Mouse (Mus musculus): ENCODE data around the gene Hrk. TPM values are rescaled to one million over a fixed set of nuclear protein-coding genes. Genes with fewer than 3 reads are reported as not detected.

Hrk gene
- polyA plus RNA-seq, 1 experiment from 2014 or later = not detected

DNA sequence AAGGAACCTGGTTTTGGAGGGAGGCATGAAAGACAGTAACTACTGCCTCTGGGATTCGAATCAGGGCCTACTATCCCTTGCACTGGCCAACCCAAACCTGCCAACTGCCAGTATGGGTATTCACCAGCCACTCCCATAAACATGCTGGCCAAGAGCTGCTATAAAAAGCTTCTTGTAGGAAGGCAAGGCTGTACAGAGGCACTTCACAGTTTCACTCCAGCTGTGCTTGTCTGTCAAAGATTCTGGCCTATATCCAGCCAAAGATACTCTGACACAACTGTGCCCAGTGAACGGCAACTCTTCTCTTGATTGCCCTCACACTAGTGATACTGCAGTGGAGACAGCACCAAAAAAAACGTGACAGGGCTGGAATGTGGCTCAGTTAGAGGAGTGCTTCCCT, 14.7 kb upstream of the Hrk start:
- no peak overlapping the region for H3K4me3 ChIP-seq (ENCODE audit: low read depth, low read length)
- H3K4me2 ChIP-seq (ENCODE audit: low read depth, low read length) = no peak overlapping the region
- 65% methylated on average over 3 of the region's 3 CpGs for WGBS (ENCODE audit: insufficient replicate concordance)
- no peak overlapping the region for H3K9ac ChIP-seq (ENCODE audit: low read depth, low read length)
- peaks cover 7% of the 10 kb centered on the region for H3K4me1 ChIP-seq (ENCODE audit: control insufficient read depth, low read depth, low read length)
- no peaks in the 10 kb centered on the region for H3K27me3 ChIP-seq (ENCODE audit: control insufficient read depth, insufficient read depth, low read depth, low read length)
- H3K27ac ChIP-seq (ENCODE audit: low read length) = no peak overlapping the region
- H3K36me3 ChIP-seq (ENCODE audit: control insufficient read depth, insufficient read depth) = peaks cover 4% of the 10 kb centered on the region; the same call in 1 of the 2 replicates
- H3K9me3 ChIP-seq (replicated peaks; ENCODE audit: control insufficient read depth, low read length) = no peaks in the 10 kb centered on the region
- no peak for ATAC-seq (ENCODE audit: low read depth)

DNA sequence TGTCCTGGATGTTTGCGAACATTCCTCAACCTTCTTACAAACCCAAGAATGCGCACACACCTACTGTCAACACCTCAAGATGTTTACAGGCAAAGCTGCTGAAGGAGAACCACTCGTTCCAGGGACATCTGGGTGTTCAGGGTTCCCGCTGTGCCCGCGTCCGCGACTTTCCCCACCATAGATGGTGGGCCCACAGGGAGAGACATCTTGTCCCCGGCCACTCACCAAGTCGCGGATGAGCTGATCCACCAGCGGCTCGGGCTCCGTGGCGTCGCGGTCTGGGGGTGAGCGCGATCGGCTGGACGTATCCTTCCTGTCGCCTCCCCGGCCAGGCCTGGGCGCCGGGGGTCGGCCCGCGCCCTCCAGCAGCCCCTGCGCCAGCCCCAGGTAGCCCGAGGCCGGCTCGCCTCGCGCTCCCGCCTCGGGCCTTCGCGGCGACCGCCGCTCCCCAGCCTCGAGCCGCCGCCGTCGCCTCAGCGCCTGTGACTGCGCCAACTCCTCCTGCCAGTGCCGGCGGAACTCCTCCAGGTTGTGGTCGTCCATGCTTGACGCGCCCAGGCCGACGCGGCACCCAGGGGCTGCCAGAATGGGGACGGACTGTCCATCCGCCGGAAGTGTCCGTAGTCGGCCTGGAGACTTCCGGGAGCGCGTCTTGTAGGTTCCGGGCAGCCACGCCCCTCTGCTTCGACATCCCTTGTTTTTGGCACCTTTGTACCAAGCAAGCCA, 9.4 kb upstream of the Hrk start, which contains the start of gene Fbxw8:
Gene Fbxw8, minus strand, starts transcription at position 626 of the 726 bp plus-strand sequence.
- Histone ChIP-seq H3K9ac (ENCODE audit: low read depth, low read length) (peak within 1 kb of the TSS; percentile 93), H3K27ac (ENCODE audit: low read length) (peak within 1 kb of the TSS; percentile 37; the same call in 1 of the 2 replicates), H3K27me3 (ENCODE audit: control insufficient read depth, insufficient read depth, low read depth, low read length) (no peaks in the 10 kb centered on the region), H3K4me1 (ENCODE audit: control insufficient read depth, low read depth, low read length) (peaks cover 11% of the 10 kb centered on the region), H3K4me3 (ENCODE audit: low read depth, low read length) (peak within 1 kb of the TSS; percentile 92), H3K4me2 (ENCODE audit: low read depth, low read length) (peak within 1 kb of the TSS; percentile 81), H3K36me3 (ENCODE audit: control insufficient read depth, insufficient read depth) (peaks cover 4% of the 10 kb centered on the region; the same call in 1 of the 2 replicates), H3K9me3 (replicated peaks; ENCODE audit: control insufficient read depth, low read length) (no peaks in the 10 kb centered on the region)
- peak; percentile 76 for ATAC-seq (ENCODE audit: low read depth)
- WGBS (ENCODE audit: insufficient replicate concordance) = under 1% methylated on average over 62 of the region's 67 CpGs

DNA sequence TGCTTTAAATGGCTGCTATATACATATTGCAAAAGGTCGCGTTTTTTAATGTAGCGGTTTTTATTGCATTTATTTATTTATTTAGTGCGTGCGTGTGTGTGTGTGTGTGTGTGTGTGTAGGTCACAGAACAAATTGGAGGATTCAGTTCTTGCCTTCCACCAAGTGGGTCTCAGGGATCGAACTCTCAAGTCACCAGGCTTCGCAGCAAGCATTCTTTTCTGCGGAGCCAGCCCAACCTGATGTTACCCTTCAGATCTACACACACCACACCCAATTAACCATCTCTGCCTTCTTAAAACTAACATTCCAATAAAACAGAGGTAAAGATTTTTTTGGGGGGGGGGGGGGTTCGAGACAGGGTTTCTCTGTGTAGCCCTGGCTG, 8.9 kb upstream of the Hrk start:
- 19% methylated on average over 9 of the region's 9 CpGs for WGBS (ENCODE audit: insufficient replicate concordance)
- peaks cover 11% of the 10 kb centered on the region for H3K4me1 ChIP-seq (ENCODE audit: control insufficient read depth, low read depth, low read length)
- peaks cover 4% of the 10 kb centered on the region; the same call in 1 of the 2 replicates for H3K36me3 ChIP-seq (ENCODE audit: control insufficient read depth, insufficient read depth)
- peak overlapping the region; percentile 92 for H3K4me3 ChIP-seq (ENCODE audit: low read depth, low read length)
- H3K9me3 ChIP-seq (replicated peaks; ENCODE audit: control insufficient read depth, low read length) = no peaks in the 10 kb centered on the region
- no peak overlapping the region for H3K27ac ChIP-seq (ENCODE audit: low read length)
- ATAC-seq (ENCODE audit: low read depth) = no peak
- peak overlapping the region; percentile 81 for H3K4me2 ChIP-seq (ENCODE audit: low read depth, low read length)
- no peaks in the 10 kb centered on the region for H3K27me3 ChIP-seq (ENCODE audit: control insufficient read depth, insufficient read depth, low read depth, low read length)
- no peak overlapping the region; the same call in 1 of the 2 replicates for H3K9ac ChIP-seq (ENCODE audit: low read depth, low read length)

DNA sequence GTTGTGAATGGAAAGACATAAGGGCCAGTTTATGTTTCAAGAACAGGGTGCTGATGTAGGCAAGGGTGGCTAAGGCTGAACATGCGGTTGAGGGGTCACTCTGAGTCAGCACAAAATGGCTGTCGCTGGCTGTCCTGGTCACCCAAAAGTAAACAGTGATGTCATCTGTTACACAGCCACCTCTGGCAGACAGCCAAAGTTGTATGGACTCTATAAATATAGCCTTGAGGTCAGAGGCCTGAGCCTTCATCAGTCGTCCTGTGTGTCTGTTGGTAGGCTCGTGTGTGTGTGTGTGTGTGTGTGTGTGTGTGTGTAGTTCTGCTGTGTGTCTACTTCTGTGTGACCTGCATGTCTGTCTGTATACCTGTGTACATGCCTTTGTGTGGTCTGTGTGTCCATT, 7.5 kb upstream of the Hrk start:
- H3K4me1 ChIP-seq (ENCODE audit: control insufficient read depth, low read depth, low read length) = peaks cover 11% of the 10 kb centered on the region
- H3K9me3 ChIP-seq (replicated peaks; ENCODE audit: control insufficient read depth, low read length) = no peaks in the 10 kb centered on the region
- WGBS (ENCODE audit: insufficient replicate concordance) = 30% methylated on average over 4 of the region's 4 CpGs
- peaks cover 7% of the 10 kb centered on the region for H3K27me3 ChIP-seq (ENCODE audit: control insufficient read depth, insufficient read depth, low read depth, low read length)
- no peak overlapping the region for H3K9ac ChIP-seq (ENCODE audit: low read depth, low read length)
- peak; percentile 77 for ATAC-seq (ENCODE audit: low read depth)
- H3K27ac ChIP-seq (ENCODE audit: low read length) = peak overlapping the region; percentile 19; the same call in 1 of the 2 replicates
- H3K36me3 ChIP-seq (ENCODE audit: control insufficient read depth, insufficient read depth) = no peaks in the 10 kb centered on the region
- no peak overlapping the region for H3K4me2 ChIP-seq (ENCODE audit: low read depth, low read length)
- H3K4me3 ChIP-seq (ENCODE audit: low read depth, low read length) = no peak overlapping the region

DNA sequence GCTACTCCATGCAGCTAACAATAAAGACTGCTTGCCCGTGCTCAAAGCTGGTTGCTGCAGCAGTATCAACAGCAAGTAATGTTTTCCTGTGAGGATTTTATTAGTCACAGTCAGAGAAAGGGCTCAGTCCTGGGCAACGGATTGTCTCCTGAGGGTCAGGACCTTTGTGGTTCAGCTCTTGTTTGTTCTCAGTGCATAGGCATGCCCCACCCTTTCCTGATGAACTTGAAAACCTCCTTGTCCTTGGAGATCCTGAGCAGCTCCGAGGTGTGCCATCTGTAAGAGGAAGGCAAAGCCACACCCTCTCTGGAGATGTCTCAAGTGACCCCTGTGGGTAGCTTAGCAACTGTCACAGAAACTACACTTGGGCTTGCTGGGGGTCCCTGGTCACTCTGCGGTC, 3.8 kb upstream of the Hrk start:
- Histone ChIP-seq H3K9me3 (replicated peaks; ENCODE audit: control insufficient read depth, low read length) (no peaks in the 10 kb centered on the region), H3K27me3 (ENCODE audit: control insufficient read depth, insufficient read depth, low read depth, low read length) (peaks cover 25% of the 10 kb centered on the region), H3K36me3 (ENCODE audit: control insufficient read depth, insufficient read depth) (no peaks in the 10 kb centered on the region), H3K4me3 (ENCODE audit: low read depth, low read length) (no peak overlapping the region), H3K27ac (ENCODE audit: low read length) (no peak overlapping the region), H3K9ac (ENCODE audit: low read depth, low read length) (no peak overlapping the region), H3K4me1 (ENCODE audit: control insufficient read depth, low read depth, low read length) (peaks cover 4% of the 10 kb centered on the region; the same call in 1 of the 2 replicates), H3K4me2 (ENCODE audit: low read depth, low read length) (no peak overlapping the region)
- no peak for ATAC-seq (ENCODE audit: low read depth)
- WGBS (ENCODE audit: insufficient replicate concordance) = 20% methylated on average over 4 of the region's 4 CpGs

DNA sequence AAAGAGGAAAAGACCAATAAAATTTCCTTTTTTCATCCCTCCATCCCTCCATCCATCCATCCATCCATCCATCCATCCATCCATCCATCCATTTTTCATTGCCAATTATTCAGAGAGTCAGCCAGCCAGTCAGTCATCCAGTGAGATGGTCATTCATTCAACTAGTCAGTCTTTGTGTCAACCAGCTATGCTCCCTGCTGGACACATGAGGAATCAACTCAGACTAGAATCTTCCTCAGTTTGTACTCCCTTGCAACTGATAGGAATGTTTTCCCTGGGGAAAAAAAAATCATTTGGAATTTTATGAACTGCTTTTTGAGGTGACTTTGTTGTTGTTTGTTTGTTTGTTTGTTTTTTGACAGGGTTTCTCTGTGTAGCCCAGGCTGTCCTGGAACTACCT, 1.0 kb downstream of the Hrk start:
- Histone ChIP-seq H3K9ac (ENCODE audit: low read depth, low read length) (no peak overlapping the region), H3K27me3 (ENCODE audit: control insufficient read depth, insufficient read depth, low read depth, low read length) (peaks cover 56% of the 10 kb centered on the region), H3K36me3 (ENCODE audit: control insufficient read depth, insufficient read depth) (no peaks in the 10 kb centered on the region), H3K9me3 (replicated peaks; ENCODE audit: control insufficient read depth, low read length) (no peaks in the 10 kb centered on the region), H3K4me2 (ENCODE audit: low read depth, low read length) (no peak overlapping the region), H3K4me1 (ENCODE audit: control insufficient read depth, low read depth, low read length) (no peaks in the 10 kb centered on the region; the same call in 1 of the 2 replicates), H3K27ac (ENCODE audit: low read length) (no peak overlapping the region), H3K4me3 (ENCODE audit: low read depth, low read length) (no peak overlapping the region)
- ATAC-seq (ENCODE audit: low read depth) = no peak

- Histone ChIP-seq H3K4me3 (ENCODE audit: low read depth, low read length) (no peak overlapping the region), H3K9me3 (replicated peaks; ENCODE audit: control insufficient read depth, low read length) (no peaks in the 10 kb centered on the region), H3K27me3 (ENCODE audit: control insufficient read depth, insufficient read depth, low read depth, low read length) (peaks cover 65% of the 10 kb centered on the region), H3K27ac (ENCODE audit: low read length) (no peak overlapping the region), H3K4me2 (ENCODE audit: low read depth, low read length) (no peak overlapping the region), H3K9ac (ENCODE audit: low read depth, low read length) (no peak overlapping the region), H3K36me3 (ENCODE audit: control insufficient read depth, insufficient read depth) (no peaks in the 10 kb centered on the region), H3K4me1 (ENCODE audit: control insufficient read depth, low read depth, low read length) (no peaks in the 10 kb centered on the region; the same call in none of the 2 replicates)
- ATAC-seq (ENCODE audit: low read depth) = no peak
- WGBS (ENCODE audit: insufficient replicate concordance) = 54% methylated on average over 8 of the region's 8 CpGs
These were observed 3.1 kb downstream of the Hrk start for GRCm38 (mm10) chr5:118167561-118167995.

GRCm38 (mm10) chr5:118169222-118170221, 5.1 kb downstream of the Hrk start:
- Histone ChIP-seq H3K4me2 (ENCODE audit: low read depth, low read length) (peak overlapping the region; percentile 62), H3K27ac (ENCODE audit: low read length) (no peak overlapping the region), H3K9ac (ENCODE audit: low read depth, low read length) (no peak overlapping the region), H3K4me3 (ENCODE audit: low read depth, low read length) (peak overlapping the region; percentile 42), H3K36me3 (ENCODE audit: control insufficient read depth, insufficient read depth) (no peaks in the 10 kb centered on the region), H3K4me1 (ENCODE audit: control insufficient read depth, low read depth, low read length) (no peaks in the 10 kb centered on the region; the same call in none of the 2 replicates), H3K9me3 (replicated peaks; ENCODE audit: control insufficient read depth, low read length) (no peaks in the 10 kb centered on the region), H3K27me3 (ENCODE audit: control insufficient read depth, insufficient read depth, low read depth, low read length) (peaks cover 75% of the 10 kb centered on the region)
- no peak for ATAC-seq (ENCODE audit: low read depth)
- 1% methylated on average over 110 of the region's 117 CpGs for WGBS (ENCODE audit: insufficient replicate concordance)

Data from liver, embryonic 16.5 days (tissue).